Mouse (Mus musculus) limb, embryonic 12.5 days (tissue): Measurements from ENCODE around the gene Morc1. TPM values are rescaled to one million over a fixed set of nuclear protein-coding genes. Genes with fewer than 3 reads are reported as not detected.

ENCODE experiments used
- polyA plus RNA-seq: library from polyadenylated mRNA; unstranded; fragments of >200 nt; fragmentation: Nextera tagmentation; extraction: Ambion mirVana; gene quantifications from 2 replicates; pipeline ENCODE4 v1.2.1, GENCODE M21; 2016

Gene Morc1
- polyA plus RNA-seq, 1 experiment from 2014 or later = 0.06 TPM

Other genes with a start within 250 kb of the Morc1 start
- not detected in 2 replicates for gene Dppa4, start 147.5 kb upstream of the Morc1 start, polyA plus RNA-seq
- not detected in 2 replicates for gene Dppa2, start 127.3 kb upstream of the Morc1 start, polyA plus RNA-seq
- gene Gm5485, start 18.8 kb upstream of the Morc1 start, polyA plus RNA-seq = not detected in 2 replicates